Mouse (Mus musculus): ENCODE data around the gene Col26a1. TPM values are rescaled to one million over a fixed set of nuclear protein-coding genes. Genes with fewer than 3 reads are reported as not detected.

The Col26a1 gene
- total RNA-seq, 1 experiment from 2014 or later = not detected

DNA sequence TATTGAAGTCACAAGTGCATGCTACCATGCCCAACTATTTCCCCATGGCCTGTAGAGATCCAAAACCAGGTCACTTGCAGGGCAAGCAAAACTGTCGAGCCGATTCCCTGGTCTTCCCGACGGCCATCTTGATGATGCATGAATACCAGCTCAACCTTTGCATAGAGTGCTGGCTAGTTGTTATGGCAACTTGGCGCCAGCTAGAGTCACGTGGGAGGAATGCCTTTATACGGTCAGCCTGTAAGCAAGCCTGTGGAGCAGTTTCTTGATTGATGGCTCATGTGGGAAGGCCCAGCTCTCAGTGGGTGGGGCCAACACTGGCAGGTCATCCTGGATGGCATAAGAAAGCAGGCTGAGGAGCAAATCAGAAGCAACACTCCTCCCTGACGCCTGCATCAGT lies 61.0 kb downstream of the Col26a1 start:
- ATAC-seq (replicated peaks; ENCODE audit: insufficient number of reproducible peaks, low FRiP score, low TSS enrichment, poor library complexity, severe bottlenecking) = no peak

DNA sequence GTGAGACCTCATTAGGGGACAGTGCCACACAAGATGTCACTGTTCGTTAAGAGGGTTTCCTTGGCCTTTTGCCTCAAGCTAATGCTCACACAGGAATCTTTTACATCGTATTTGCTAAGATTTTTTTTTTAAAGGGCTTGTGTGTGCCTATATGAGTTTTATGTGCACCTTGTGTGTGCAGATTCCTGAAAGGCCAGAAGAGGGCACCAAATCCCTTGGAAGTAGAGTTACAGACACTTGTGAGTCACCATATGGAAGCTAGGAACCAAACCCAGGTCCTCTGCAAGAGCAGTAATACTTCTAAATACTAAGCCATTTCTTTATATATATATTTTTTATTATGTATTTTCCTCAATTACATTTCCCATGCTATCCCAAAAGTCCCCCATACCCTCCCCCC lies 62.1 kb downstream of the Col26a1 start:
- no peak for ATAC-seq (replicated peaks; ENCODE audit: insufficient number of reproducible peaks, low FRiP score, low TSS enrichment, poor library complexity, severe bottlenecking)

DNA sequence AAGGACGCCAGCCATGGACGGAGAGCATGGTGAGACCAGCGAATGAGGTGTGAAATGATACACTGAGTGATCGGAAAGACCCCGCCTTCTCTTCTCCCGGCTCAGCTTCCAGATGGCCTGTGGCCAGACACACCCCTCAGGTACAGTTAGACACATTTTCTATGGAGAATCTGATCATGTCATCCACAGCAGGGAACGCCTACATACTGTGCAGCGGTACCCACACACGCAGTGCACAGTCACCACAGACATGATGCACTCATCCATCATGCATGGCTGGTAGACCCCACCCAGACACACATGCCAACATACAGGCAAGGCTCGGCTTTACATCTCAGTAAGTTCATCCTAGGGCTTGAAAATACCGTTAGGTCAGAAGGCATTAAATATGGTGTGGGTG lies 63.3 kb downstream of the Col26a1 start:
- no peak for ATAC-seq (replicated peaks; ENCODE audit: insufficient number of reproducible peaks, low FRiP score, low TSS enrichment, poor library complexity, severe bottlenecking)

DNA sequence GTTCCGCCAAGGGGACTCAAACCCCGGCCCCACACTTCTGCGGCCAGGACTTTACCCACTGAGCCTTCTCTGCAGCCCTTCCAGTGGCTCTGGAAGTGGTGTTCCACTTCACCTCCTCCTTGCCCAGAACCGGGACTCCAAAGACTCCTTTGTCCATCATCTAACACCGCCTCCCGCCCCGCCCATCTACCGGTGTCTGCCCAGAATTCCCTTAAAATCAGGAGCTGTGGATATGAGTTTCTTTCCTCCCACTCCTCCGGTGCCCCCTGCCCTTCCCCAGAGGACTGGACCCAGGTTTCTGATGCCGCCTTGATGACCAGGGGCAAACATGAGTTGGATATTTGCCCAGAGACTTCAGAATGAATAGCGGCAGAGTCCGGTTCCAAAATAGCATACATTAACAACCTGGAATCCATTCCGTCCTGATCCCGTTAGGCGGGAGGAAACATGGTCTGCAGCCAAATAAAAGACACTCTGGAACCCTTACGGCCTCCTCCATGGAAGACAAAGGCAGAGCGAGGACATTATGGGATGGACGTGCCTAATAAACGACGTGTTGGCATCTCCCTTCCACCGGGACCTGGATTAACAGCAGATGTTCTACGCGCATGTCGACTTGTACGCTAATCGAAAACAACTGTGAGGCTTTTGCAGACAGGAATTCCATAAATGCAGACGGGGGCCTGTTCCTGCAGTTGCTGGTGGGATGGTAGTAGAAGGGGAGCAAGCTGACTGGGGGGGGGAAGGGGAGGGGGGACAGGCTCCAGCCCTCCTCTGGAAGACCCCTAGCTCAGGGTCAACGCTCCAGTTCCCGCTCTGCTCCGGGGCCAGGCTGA lies 72.3 kb downstream of the Col26a1 start:
- no peak for ATAC-seq (replicated peaks; ENCODE audit: insufficient number of reproducible peaks, low FRiP score, low TSS enrichment, poor library complexity, severe bottlenecking)

DNA sequence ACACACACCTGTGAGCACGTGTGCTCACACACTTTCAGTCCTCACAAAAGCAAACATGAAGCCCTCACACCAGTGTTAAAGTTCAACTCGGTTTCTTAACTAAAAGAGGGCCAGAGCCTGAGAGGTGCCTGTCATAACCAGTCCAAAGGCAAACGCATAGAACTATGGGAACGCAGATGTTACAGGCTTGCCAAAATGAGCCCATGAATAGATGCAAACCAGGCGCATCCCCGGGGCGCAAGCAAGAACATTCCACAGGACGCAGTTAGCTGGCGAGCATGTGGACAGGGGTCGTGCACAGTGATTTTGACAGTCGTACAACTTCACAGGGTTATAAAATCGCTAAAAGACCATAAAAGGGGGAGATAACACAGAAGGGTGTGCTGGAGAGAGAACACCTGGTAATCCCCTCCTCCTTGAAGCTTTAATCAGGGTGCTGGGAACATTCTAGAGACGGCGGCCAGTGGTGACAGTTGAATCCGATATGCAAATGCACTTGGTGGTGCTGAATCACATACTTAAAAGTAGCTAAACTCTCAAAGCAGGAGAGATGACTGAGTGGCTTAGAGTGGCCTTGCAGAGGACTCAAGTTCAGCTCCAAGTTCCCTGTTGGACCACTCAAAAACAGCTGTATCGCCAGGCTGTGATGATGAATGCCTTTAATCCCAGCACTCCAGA lies 76.5 kb downstream of the Col26a1 start:
- no peak for ATAC-seq (replicated peaks; ENCODE audit: insufficient number of reproducible peaks, low FRiP score, low TSS enrichment, poor library complexity, severe bottlenecking)

DNA sequence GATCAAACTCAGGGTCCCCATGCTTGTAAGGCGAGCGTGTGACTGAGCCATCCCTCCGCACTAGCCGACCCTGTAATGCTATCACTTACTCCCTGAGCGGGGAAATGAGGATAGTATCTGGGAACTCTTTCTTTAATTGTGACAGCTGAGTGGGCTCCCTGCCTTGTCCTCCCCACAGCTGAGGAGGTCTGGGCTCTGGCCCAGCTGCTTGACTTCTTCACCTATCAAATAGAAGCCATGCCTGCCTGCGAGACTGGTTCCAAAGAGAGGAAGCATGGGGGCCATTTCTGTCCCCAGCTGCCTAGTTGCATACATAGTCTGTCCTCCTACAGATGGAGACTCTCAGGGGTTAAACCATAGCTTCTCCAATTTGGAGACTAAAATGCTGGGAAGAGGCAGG lies 78.0 kb downstream of the Col26a1 start:
- ATAC-seq (replicated peaks; ENCODE audit: insufficient number of reproducible peaks, low FRiP score, low TSS enrichment, poor library complexity, severe bottlenecking) = no peak

DNA sequence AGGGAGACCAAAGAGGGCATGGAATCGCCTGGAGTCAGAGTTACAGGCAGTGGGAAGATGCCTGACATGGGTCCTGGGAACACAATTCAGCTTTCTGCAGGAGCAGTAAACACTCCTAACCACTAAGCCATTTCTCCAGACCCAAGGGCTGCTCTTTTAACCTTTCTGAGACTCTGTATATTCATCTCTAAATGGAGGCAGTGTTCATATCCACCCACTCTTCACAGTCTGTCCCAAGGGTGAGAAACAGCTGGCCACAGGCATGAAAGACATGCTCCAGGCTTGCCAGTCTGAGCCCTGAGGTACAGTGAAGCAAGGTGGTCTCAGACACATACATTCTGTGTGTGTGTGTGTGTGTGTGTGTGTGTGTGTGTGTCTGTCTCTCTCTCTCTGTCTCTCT lies 78.8 kb downstream of the Col26a1 start:
- no peak for ATAC-seq (replicated peaks; ENCODE audit: insufficient number of reproducible peaks, low FRiP score, low TSS enrichment, poor library complexity, severe bottlenecking)

DNA sequence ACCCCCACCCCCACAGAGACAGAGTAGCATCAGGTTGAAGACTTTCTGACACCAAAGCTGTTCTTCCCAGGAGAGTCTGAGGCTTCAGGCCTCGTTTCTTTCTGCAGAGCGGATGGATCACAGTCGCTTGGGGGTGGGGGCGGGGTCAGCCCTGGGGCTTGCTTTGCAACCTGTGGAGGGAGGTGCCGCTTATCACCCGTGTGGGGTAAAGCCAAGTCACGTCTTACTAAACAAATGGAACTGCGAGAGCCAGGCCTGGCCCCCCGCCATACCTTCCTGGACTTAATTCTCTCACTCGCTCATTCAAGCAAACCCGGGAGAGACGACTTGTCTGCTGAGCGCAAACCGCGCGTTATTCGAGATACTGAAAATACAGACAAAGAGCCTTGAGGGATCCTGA lies 80.3 kb downstream of the Col26a1 start:
- ATAC-seq (replicated peaks; ENCODE audit: insufficient number of reproducible peaks, low FRiP score, low TSS enrichment, poor library complexity, severe bottlenecking) = no peak

DNA sequence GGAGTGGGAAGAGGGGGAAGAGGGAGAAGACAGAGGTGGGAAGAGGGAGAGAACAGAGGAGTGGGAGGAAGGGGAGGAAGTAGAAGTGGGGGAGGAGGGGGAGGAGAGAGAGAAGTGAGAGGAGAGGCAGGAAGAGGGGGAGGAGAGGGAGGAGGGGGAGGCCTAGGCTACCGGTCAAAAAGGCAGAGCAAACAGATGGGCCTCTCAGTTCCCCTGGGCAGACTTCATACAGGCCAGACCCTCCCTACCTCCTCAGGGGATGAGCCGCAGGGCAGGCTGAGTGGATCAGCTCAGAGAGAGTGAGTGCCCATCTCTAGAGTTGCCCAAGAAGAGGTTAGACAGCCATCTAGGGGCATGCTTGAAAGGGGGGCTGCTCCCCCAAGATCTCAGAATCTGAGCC lies 86.1 kb downstream of the Col26a1 start:
- ATAC-seq (replicated peaks; ENCODE audit: insufficient number of reproducible peaks, low FRiP score, low TSS enrichment, poor library complexity, severe bottlenecking) = no peak

DNA sequence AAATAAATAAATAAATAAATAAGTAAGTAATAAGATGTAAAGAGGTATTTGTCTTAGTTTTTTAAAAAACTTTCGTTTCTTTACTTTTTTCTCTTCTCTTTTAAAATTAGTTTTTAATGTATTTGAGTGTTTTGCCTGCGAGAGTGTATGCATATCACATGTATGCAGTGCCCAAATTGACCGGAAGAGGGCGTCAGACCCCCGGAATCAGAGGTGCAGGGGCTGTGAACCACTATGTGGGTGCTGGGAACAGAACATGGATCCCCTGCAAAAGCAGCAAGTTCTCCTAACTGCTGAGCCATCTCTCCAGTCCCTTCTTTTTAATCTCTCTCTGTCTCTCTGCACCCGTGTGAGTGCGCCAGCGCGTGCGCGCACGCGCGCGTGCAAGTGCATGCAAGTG lies 89.2 kb downstream of the Col26a1 start:
- ATAC-seq (replicated peaks; ENCODE audit: insufficient number of reproducible peaks, low FRiP score, low TSS enrichment, poor library complexity, severe bottlenecking) = no peak

DNA sequence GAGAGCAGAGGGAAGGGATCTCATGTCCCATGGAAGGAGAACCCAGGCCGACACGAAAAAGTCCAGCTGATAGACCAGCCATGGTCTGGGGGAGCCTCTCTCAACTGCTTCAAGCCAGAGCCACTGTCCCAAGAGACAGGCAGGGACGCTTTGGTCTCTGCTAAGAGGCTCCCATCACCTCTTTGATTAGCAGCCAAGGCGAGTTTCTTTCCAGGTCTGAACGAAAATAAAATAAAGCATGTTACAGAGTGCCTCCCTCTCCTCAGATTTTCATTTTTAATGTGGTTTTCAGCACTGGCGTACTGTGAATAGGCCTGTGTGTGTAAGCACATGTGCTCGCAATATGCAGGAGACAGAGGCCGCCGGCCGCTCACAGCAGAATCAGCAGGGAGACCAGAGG lies 90.5 kb downstream of the Col26a1 start:
- ATAC-seq (replicated peaks; ENCODE audit: insufficient number of reproducible peaks, low FRiP score, low TSS enrichment, poor library complexity, severe bottlenecking) = no peak

DNA sequence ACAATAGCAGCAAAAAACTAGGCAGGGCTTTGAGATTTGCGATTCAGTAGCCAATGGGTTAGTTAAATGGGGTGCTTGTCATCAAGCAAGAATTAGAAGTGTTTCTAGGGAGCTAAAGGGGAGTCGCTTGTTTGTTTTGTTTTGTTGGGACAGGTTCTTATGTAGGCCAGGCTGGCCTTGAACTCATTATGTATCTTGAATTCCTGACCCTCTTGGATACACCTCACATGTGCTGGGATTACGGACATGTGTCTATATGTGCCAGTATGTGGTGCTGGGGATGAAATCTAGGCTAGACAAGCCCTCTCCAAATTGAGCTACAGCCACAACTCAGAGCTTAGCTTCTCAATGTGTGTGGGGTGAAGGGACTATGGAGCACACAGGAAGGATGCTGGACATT lies 91.8 kb downstream of the Col26a1 start:
- ATAC-seq (replicated peaks; ENCODE audit: insufficient number of reproducible peaks, low FRiP score, low TSS enrichment, poor library complexity, severe bottlenecking) = no peak

DNA sequence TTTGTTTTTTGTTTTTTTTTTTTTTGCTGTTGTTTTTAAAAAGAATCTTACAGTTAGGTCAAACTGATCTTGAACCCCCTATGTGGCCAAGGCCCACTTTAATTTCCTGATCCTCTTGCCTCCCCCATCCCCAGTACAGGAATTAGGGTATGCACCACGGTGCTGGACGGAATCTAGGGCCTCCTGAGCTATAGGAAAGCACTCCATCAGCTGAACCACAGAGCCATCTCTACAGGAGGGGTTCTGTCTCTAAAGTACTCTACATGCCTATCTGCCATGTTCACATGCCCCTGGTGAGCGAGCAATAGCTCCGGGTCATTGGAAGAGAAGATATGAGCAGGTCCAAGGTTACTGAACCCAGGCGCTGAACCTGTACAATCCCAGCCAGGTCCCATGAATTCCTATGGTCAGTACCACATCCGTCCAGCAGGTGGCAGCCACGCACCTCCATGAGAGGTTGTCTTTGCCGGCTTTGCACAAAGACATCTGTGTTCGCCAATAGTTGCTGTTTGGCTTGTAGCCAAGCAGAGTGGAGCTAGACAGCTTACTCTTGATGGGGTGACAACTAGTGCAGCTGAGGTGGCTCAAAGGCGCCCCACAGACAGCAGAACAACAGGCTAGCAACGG lies 92.3 kb downstream of the Col26a1 start:
- ATAC-seq (replicated peaks; ENCODE audit: insufficient number of reproducible peaks, low FRiP score, low TSS enrichment, poor library complexity, severe bottlenecking) = peak; percentile 85

DNA sequence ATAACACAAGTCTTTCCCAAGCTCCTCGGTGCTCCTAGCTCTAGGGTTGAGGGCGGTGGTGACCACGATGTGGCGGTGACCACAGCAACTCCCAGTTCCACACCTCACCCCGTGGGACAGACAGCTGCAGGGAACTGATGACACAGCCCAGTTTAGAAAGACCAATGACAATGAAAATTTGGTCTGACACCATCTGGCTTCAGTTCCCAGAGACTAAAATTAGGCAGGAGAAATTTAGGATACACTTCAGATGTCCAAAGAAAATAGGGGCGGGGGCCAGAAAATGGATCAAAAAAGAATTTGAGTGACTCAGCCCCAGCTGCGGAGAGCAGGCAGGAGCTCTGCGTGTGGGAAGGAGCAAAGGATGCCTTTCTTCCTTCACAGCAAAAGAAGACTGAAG lies 98.5 kb downstream of the Col26a1 start:
- ATAC-seq (replicated peaks; ENCODE audit: insufficient number of reproducible peaks, low FRiP score, low TSS enrichment, poor library complexity, severe bottlenecking) = no peak

DNA sequence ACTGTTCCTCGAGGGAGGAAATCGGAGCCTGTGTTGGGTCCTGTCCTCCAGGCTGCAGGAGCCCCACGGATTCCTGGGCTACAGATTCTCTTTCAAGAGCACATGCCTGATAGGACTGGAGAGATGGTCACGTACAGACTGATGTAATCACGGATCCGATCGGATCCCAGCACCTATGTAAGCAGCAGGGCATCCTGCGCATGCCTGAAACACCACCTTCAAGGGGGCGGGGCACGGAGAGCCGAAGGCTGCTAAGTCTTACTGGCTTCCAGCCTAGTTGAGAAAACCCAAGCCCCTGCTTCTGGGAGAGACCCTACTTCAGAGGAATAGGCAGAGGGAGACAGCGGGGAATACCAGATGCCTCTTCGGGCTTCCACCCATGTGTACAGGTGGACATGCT lies 100.4 kb downstream of the Col26a1 start:
- ATAC-seq (replicated peaks; ENCODE audit: insufficient number of reproducible peaks, low FRiP score, low TSS enrichment, poor library complexity, severe bottlenecking) = no peak

DNA sequence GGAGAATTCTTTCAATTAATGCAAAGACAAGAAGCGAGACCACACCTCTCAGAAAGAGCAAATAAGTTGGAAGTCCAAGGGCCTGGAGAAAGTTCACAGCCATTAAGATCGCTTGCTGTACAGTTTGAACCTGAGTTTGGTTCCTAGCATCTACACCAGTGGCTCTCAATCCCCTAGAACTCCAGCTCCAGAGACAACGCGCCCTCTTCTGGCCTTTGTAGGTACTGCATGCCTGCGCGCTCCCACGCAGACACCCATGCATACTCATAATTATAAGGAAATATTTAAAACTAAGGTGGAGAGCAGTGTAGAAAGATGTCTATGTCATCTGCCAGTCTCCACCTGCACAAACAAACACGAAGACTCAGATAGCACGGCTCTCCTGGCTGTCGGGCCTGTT lies 102.5 kb downstream of the Col26a1 start:
- 0 out of 2 replicates have a peak, but pooled peaks have one; percentile 31 for ATAC-seq (replicated peaks; ENCODE audit: insufficient number of reproducible peaks, low FRiP score, low TSS enrichment, poor library complexity, severe bottlenecking)

DNA sequence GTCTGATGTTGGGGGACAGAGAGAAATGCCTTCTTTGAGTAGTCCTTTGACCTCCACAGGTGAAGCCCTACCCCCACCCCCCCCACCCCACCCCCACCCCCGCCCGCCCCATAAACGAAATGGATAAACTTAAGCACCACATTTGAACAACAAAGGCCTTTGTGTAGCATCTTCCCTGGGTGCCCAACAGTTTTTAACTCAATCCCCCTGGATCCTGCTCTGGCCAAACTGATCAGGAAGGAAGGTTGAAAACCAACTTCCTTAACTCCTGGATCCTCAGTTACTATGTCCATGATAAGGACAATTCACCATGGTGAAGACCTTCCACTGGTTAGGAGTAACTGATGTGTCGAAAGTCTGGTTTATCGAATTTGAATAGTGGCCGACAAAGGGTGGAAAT lies 103.1 kb downstream of the Col26a1 start:
- no peak for ATAC-seq (replicated peaks; ENCODE audit: insufficient number of reproducible peaks, low FRiP score, low TSS enrichment, poor library complexity, severe bottlenecking)

DNA sequence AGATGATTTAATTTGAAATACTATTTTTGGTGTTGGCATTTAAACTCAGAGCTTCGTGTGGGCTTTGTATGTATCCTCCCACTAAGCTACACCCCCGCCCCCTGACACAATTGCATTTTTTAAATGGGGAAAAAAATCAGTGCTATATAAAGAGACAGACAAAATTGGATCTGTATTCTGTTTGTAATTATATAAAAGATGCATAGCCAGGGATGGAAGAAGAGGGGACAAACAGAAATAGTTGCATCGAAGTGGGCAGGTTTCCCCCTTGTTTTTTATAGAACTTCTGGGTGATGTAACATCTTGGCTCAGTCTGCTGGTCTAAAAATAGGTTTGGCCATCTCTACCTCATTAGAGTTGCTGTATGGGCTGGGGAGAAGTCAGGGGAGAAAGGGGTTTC lies 107.5 kb downstream of the Col26a1 start:
- ATAC-seq (replicated peaks; ENCODE audit: insufficient number of reproducible peaks, low FRiP score, low TSS enrichment, poor library complexity, severe bottlenecking) = no peak

DNA sequence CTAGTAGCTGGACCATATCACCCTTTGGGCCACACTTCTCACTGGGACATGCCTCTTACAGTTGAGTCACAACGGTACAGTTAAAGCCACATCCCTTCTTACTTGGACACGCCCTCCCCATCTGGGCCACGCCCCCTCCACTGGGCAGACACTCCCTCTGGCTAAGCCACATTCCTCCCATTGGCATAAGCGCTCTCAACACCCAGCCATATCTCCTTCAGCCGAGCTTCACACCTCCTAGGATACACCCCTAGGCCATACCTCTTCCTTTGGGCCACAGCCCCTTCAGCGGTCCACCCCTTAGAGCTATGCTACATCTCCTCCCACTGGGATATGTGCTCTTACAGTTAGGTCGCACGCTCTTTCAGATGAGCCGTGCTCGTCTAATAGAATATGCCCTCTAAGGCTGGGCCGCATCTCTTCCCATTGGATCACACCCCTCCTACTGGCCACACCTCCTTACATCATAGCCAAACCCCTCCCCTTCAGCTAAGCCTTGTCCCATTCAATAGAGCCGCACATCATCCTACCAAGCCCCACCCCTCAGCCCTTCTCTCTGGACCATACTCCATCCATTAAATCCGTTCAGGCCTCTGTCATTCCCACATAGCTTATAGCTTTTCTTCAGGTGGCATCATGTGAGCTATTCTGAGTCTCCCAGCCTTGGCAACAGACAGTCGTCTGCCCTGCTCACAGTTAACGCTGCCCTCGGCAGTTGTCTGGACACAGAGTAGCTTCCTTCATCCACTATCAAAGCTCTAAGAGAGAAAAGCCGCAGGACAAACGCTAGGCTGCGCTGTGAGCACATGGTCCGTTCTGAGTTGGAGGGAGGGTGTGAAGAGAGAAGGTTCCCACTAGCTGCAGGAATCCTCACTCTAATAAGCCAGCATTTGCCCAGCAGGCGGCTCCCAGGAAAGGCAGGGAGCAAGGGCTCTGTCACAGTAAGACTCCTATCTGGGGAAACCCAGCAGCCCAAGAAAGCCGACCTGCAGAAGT lies 109.7 kb downstream of the Col26a1 start:
- ATAC-seq (replicated peaks; ENCODE audit: insufficient number of reproducible peaks, low FRiP score, low TSS enrichment, poor library complexity, severe bottlenecking) = 0 out of 2 replicates have a peak, but pooled peaks have one; percentile 22

Measured in monocyte, adult 5-6 weeks (primary cell).